Mouse (Mus musculus) erythroblast, adult 5-6 weeks (primary cell): ENCODE measurements around the gene Dicer1. TPM values are rescaled to one million over a fixed set of nuclear protein-coding genes. Genes with fewer than 3 reads are reported as not detected.
A peak's percentile ranks its signal among the peaks of the same experiment; 100 is the strongest.

Experiments
- ATAC-seq: replicated peaks from 2 replicates; pipeline ENCODE4 v1.8.0; 2016; ENCODE audit warnings: moderate number of reproducible peaks, mild to moderate bottlenecking, moderate TSS enrichment, inconsistent platforms; ENCODE audit not compliant: poor library complexity, low FRiP score, severe bottlenecking
- total RNA-seq, 2 experiments: library from RNA; stranded (forward) in 1 of 2; stranded (reverse) in 1 of 2; fragments of 150-400 nt in 1 of 2; fragments of 200-764, 138-1000 nt in 1 of 2; gene quantifications; 2 replicates each; pipeline versions ENCODE4 v1.2.3 to v1.2.4; 2015 to 2017; ENCODE audit warnings: low replicate concordance in 2 of 2

Dicer1 gene
- total RNA-seq (2015; ENCODE audit: low replicate concordance) (4.8 and 12.9 TPM in 2 replicates), total RNA-seq (2017; ENCODE audit: low replicate concordance) (4.4 and 7.8 TPM in 2 replicates)

DNA sequence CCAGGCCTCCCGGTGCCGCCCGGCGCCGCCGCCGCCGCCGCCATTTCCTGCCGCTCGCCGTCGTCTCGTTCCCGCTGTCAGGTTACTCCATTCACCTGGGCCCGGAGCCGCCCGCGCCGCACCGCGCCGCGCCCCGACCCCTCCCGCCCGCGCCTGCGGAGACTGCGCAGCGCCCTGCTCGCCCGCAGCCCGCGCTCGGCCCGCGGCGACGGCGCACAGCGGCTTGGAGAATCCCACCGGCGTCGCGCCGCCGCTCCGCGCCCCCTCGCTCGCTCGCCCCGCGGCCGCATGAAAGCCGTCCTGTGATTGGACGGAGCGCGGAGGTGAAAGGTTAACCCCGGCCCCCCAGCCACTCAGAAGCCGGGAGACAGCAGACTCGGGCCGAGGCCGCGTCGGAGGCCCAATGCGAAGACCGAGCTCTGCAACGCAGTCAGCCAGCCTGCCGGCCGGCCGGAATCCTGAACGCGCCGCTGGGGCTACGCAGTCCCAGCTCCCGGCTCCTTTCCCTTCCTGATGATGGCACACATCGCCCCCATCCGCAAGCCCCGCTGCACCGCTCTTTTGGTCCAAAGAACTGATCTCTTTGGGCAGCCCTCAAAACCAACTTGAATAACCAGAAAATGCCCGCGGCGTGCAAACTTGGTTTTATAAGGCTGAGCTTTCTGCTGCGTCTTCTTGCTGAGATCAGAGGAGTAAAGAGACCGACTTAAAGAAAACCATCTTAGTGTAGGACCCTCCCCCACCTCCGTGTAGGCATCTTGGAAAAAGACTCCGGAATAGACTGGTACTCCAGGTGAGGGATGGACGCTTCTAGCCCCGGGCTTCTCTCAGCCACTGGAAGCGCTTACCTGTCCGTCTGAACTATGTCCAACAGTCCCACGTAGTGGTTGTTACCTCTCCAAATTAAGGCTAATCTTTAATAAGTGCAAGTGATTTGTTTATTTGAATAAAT lies at the start of gene Dicer1:
Gene Dicer1, minus strand, starts transcription at position 139 of the 952 bp plus-strand sequence.
- ATAC-seq = peak; percentile 93

DNA sequence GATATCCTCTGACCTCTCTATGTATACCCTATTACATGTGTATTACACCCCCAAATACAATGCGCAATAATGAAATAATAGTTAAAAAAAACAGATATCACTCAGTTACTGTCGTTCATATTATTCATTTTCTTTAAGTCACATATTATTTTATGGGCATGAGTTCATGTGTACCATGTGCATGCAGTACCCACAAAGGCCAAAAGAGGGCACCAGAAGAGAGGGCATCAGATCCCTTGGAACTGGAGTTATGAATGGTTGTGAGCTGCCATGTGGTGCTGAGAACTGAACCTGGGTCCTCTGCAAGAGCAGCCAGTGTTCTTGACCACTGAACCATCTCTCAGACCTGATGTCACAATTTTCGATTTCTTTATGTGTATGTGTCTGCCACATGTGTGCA lies 47.6 kb upstream of the Dicer1 start:
- ATAC-seq = no peak

DNA sequence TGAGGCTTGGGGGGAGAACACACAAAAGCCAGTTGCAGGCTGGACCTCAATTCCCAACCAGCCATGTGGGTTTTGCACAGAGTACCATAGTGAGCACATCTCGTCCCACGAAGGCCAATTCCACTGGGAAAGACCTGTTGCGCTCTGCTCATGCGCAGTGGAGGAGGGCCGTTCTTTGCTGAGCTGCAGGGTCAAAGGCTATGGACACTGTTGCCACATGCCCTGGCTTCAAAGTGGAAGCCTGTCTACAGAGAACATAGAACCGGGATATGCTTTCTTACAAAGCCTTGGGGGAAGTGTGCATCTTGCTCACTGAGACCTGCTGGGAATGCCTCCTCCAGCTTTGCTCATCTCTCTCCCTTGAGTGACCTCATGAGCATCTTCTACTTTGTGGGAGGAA lies 46.2 kb upstream of the Dicer1 start:
- ATAC-seq = no peak

DNA sequence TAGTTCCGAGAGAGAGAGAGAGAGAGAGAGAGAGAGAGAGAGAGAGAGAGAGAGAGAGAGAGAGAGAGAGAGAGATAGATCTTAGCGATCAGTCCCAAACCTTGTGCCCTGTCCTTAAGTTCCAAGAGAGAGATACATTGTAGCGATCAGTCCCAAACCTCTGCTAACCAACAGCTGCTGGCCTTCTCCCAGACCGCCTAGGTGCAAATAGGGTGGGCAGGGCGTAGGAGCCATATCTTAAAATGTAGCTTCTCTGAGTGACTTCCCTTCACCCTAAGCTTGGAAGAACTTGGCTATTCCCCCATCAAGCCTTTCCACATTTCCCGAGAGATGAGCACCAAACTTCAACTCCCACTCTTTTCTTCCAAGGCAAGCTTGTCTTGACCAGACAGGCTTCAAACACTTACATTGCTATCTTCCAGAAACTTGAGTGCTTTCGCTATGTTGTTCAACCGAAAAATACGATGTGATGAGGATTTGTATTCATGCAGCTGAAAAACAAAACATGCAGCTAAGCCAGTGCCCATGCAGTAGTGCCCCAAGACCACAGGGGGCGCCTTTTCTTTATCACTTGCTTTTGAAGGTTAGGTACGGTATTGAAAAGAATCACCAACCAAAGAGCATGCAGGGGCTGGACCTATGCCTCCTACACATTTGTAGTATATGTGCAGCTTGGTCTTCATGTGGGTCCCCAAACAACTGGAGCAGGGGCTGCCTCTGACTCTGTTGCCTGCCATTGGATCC lies 45.1 kb upstream of the Dicer1 start:
- ATAC-seq = no peak

DNA sequence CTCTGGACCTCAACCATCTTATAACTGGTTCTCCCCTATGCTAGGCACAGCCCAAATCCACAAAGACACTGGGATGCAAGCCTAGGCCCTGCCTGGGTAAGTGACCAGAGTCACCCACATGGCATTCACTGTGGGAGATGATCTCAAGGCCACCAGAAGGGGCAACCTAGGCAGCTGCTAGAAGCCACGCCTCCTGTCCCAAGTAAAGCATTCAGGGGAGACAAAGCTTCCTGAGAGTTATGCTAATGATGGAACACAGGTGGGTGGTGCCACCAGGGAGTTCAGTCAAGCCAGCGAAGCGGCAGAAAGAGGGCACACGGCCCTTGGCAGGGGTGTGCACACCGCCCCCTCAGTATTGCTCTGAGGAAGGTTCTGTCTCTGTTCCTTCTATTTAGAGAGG lies 43.2 kb upstream of the Dicer1 start:
- ATAC-seq = no peak

DNA sequence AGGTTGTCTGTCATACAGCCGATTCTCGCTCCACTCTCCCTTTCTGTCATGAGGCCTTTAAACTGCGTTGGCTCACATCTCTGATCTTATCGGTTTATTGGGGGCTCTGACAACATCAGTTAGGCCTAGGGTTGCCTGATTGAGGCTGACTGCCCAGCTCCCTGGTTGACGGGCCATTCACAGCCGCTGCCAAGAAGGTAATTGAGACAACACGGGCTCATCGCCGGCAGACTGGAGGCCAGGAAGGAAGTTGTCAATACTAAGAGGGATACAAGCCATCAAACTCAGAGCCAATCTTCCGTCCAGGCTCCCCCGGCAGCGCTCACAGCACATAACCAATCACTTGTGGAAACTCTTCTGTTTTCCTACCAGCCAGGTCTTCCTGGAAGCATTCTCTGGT lies 41.7 kb upstream of the Dicer1 start:
- ATAC-seq = no peak

DNA sequence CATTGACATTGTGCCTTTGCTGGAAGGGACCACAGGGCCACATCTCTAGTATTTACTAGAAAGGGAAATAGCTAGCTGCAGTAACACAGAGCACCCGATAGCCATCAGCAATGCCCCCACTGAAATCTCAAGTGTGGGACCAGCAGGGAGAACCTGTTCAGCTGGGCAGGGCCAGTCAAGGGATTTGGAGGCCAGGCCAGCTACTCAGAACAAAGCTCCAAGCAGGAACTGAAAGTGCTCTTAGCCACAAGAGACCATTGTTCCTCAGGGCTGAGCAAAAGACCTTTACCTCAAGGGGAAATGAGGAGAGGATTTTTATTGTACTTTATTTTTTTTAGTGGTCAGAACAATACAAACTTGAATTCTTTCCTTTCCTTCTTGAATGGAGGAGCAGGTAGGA lies 25.9 kb upstream of the Dicer1 start:
- ATAC-seq = no peak

DNA sequence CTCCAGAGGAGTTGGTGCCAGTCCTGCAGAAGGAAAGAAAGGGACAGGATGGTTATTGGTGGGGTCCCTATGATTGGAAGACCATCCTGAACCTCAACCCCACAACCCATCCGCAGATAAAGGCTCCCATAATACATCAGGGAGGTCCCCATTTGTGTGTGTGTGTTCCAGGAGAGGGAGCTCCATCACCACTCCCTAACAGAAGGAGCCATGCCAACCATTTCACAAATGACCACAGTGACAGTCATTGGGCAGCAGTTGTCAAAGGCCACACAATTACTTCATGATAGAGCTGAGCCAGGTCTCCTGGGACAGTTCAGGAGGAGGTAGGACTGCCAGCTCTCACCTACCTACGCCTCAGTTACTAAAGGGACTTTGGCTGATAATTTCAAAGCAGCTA lies 20.2 kb upstream of the Dicer1 start:
- ATAC-seq = no peak

DNA sequence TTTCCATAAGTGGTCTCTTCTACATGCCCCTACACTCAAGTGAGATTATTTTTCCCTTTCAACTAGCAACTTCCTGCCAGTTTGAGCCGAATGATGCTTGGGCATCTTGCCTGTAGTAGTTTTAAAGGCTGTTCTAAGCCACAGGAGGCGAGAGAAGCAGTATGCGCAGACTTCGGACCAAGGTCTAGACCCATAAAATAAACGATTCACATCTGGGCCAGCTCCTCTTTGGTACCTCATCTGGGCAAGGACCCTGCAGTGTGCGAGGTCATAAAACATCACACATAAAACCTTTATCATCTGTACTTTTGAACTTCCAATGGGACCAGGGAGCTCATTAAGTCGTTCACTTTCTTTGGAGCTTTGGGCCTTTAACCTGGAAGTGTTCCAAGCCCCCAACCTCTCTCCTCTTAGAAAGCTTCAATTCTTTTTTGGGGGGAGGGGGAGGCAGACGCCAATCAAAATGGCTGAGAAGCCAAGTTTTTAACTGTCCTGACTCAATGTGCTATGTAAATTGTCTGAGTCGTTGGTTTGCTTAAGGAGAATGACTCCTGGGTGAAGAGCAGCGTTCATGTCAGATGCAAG lies 17.5 kb upstream of the Dicer1 start:
- no peak for ATAC-seq

DNA sequence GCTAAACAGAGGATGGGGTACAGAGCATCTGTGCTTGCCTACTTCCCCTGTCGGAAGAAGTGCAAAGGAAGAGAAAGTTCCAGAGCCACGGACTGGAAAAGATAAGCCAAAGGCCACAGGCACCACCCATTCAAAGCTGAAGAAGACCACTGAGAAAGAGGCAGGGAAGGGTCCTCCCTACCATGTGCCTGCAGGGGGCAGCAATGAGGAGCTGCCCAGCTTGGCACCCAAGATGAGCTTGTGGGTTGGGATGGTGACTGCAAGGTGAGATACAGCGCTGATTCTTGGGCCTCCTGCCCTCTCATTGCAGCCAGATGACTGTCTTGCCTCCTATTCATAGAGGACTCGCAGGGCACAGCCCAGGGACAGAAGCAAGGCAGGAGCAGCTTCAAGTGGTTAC lies 15.4 kb upstream of the Dicer1 start:
- ATAC-seq = no peak

DNA sequence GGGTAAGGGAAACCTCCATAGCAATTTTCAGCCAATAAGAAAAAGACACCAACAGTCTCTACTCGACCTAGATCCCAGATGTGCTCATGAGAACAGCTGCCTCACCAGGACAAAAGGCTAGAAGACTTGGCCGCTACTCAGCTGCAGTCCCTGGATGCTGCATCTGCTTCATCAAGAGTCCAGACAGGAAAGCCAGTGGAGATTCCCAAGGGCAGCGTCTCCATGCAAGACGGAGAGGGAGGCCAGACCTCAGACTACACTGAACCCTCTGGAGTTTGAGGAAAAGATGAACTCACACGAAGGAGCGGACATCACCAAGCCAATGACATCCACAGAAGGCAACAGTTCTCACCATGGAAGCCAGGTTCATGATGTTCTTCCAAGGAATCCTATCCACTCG lies 14.0 kb upstream of the Dicer1 start:
- ATAC-seq = no peak

DNA sequence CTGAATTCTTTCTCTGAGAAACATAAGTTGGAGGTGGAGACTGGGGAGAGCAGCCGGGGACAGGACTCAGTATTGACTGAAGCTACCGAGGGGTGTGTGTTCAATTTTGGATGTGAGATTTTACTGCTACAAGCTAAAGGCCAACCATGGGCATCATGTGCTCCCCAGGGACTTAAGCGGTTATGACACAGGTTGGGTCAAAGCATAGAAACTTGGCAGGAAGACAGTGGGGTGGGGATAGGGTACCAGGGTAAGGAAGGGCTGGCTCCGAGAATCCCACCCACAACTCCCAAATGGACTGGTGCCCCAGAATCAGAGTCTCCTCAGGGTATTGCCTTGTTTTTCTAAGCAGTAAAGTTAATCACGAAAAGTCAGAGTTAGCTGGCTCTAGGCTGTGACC lies 13.4 kb upstream of the Dicer1 start:
- ATAC-seq = no peak

DNA sequence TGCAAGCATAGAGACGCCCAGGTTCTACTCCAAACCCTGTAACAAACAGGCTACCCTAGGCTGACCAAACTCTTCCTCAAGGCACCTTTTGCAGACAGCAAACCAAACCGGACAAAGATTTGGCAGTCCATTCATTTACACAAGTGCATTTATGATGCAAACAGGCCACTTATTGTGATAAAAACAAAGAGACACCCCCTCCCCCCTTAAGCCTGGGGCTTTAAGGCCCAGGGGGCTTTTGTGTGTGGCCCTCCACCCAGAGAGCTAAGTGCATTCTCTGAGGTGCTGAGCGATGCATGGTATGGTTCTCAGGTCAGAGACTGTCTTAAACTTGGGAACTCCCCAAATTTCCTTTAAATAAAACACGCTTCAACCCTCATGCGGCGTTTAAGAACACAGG lies 12.2 kb upstream of the Dicer1 start:
- ATAC-seq = no peak

DNA sequence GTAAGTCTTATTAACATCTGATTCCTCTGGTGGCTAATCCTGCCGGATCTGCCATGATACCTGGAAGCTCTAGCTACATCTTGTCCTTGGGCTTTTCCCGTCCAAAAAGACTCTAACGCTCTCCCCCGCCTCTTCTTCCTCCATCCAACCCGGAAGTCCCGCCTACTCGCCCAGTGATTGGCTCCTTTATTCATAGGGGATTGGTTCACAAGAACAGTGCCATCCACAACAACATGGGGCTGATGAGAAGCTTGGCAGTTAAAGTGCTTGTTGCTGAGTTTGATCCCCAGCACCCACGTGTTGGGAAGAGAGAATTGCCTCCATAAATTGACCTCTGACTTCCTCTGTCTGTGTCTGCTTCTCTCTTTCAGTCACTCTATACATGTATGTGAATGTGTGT lies 9.7 kb upstream of the Dicer1 start:
- ATAC-seq = no peak

DNA sequence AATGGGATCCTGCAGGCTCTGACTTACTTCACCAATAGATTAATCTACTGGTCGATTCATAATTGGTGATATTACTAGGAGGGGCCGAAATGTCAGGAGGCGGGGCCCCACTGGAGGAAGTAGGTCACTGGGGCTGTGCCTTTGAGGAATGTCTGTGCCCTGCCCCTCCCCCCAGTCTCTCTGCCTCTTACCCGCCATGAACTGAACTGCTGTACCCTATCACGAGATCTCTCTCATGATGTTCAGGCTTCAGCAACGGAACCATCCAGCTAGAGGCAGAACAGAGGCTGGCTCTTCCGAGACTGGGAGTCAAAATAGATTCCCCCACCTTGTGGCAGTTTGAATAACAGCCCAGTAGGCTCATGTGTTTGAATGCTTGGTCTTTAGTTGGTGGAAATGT lies 6.3 kb upstream of the Dicer1 start:
- no peak for ATAC-seq

DNA sequence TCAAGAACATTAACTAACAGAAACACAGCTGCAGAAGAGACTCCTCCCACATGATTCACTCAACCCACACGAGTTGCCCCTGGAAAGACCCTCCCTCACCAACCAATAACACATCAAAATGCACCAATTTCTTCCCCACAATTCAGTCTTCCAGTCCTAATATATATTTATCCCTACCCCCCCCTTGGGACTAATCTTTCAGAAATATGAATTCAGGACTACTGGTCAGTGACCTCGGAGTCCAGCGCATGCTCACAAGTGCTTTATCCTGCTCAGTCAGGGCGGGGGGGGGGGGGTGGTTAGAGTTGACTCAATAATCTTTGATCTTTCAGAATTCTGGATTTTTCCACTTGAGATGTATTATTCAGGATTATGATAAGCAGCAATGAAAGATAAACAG lies 1.9 kb upstream of the Dicer1 start:
- ATAC-seq = no peak

DNA sequence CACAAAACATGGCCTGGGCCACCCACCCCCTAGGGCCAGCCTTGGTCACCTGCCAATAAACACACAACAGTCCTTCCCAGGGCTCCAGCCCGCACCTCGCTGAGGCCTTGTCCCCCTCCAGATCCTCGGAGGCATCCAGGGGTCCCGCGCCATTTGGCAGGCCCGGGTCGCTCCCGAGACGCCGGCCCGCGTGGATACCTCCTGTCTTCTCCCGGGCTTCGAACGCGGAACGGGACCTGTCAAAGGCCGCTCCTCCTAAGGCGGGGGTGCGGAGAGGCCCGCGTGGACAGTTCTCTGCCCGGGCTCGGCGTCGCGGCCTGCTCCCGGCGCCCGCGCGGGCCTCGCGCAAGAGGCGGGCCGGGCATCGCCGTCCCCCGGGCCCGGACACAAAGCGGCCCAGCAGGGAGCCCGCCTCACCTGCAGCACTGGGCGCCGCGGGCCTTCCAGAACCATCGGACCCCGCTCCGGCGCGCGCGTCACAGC lies 380 bp downstream of the Dicer1 start:
- 0 out of 2 replicates have a peak, but pooled peaks have one; percentile 11 for ATAC-seq

DNA sequence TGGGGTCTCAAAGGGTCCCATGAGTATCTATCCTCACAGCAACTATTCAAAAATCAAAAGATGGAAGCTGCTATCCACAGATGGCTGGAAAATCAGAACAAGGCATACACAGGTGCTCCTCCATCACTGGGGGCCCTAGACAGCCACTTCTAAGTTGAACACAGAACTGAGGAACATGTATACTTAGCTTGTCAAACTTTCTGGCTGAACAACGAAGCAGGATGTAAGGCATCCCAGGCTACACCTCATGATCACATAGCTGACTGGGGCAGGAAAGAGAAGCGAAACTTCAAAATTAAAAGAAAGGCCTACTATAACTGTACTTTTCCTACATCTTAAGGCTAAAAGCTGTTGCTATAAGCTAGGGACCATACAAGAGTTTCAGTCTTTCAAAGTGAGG lies 2.8 kb downstream of the Dicer1 start:
- ATAC-seq = no peak

DNA sequence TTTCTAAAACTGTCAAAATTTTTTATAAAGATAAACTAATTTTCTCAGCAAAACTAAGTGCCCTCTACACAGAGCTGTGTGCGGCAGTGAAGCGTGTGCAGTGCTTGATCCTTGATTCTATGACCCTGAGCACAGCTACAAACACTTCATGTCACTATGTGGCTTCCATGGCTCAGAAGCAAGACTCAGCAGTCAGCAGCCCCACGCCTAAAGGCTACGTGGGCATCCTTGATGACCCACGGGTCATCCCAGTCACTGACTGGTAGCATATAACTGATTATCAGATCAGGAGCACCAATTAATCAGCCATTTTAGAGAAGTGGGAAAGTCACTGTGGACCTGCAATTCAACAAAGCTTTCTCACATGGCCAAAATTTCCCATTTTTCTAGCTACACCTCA lies 4.5 kb downstream of the Dicer1 start:
- no peak for ATAC-seq

DNA sequence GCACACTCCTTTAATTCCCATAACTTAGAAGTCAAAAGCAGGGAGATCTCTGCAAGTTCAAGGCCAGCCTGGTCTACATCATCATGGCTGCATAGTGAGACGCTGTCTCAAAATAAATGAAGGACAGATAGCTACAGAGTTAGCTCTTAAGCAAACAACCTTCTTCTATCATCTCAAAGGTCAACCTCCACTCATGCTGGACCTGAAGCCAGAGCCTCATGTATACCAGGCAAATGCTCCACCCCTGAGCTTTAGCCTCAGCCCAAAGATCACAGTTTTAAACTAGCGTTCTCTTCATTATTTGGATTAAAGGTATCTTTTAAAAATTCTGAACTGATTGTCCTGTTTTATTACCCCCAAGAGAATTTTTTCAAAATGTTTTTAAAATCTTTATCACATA lies 5.2 kb downstream of the Dicer1 start:
- ATAC-seq = no peak

DNA sequence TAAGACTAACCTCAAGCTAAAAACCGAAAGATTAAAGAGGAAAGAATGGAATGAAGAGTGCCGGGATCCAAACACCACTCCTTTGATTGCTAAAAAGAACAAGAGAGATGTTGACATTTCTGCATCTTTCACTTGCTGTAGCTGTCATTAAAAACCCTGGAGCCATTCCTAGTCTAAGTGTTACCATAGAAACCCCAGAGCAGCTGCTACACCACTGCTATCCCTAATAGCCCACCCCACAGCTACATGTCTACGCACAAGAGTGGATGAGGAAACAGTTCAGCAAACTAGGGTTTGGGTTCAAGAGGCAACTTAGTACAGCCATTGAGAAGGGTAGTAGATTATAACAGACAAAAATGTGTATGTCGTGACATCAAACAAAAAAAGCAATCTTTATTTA lies 8.1 kb downstream of the Dicer1 start:
- no peak for ATAC-seq
